Mouse (Mus musculus) forebrain, embryonic 11.5 days (tissue): ENCODE data around the gene Fam98c. TPM values are rescaled to one million over a fixed set of nuclear protein-coding genes. Genes with fewer than 3 reads are reported as not detected.
"Not testable (repeated sequence)": the region's sequence is repeated elsewhere in the genome, so short reads cannot be mapped to it uniquely, and the experiment has no call there.

Experiments
- ATAC-seq: fragments of 200-750 bp; cut with Nextera tagmentation; replicated peaks from 2 replicates; pipeline ENCODE4 v1.8.0; 2017; ENCODE audit warnings: moderate TSS enrichment; ENCODE audit not compliant: low FRiP score
- DNase-seq: peaks from one replicate; pipeline ENCODE4 v3.0.0-alpha.2; 2017; ENCODE audit warnings: low spot score
- H3K27ac ChIP-seq: fragments of 300-500 bp; sonication (generic); 2 replicates; pipeline ENCODE4 v1.5.1; 2014; ENCODE audit warnings: low read depth, low read length
- H3K27me3 ChIP-seq: fragments of 300-500 bp; sonication (generic); 2 replicates; pipeline ENCODE4 v1.6.1; 2014; ENCODE audit warnings: mild to moderate bottlenecking, low read length, mixed read lengths; ENCODE audit not compliant: control insufficient read depth, insufficient read depth
- H3K36me3 ChIP-seq: fragments of 300-500 bp; sonication (generic); 2 replicates; pipeline ENCODE4 v1.6.1; 2014; ENCODE audit warnings: mild to moderate bottlenecking, low read length, moderate library complexity, mixed read lengths; ENCODE audit not compliant: control insufficient read depth, insufficient read depth
- H3K4me1 ChIP-seq: fragments of 300-500 bp; sonication (generic); replicated peaks from 2 replicates; pipeline ENCODE4 v1.6.1; 2014; ENCODE audit warnings: low read length, mixed read lengths; ENCODE audit not compliant: control insufficient read depth, insufficient read depth
- H3K4me2 ChIP-seq: fragments of 300-500 bp; sonication (generic); 2 replicates; pipeline ENCODE4 v1.6.1; 2014; ENCODE audit warnings: low read depth, mild to moderate bottlenecking, low read length, moderate library complexity, mixed read lengths; ENCODE audit not compliant: severe bottlenecking
- H3K4me3 ChIP-seq: fragments of 300-500 bp; sonication (generic); 2 replicates; pipeline ENCODE4 v1.5.1; 2014; ENCODE audit warnings: low read depth, low read length
- H3K9ac ChIP-seq: fragments of 300-500 bp; sonication (generic); 2 replicates; pipeline ENCODE4 v1.6.1; 2014; ENCODE audit warnings: low read length
- H3K9me3 ChIP-seq: fragments of 300-500 bp; sonication (generic); 2 replicates; pipeline ENCODE4 v1.6.1; 2016; ENCODE audit warnings: low read length, mixed read lengths; ENCODE audit not compliant: control insufficient read depth
- WGBS: fragments of 180-500 bp; shearing (Covaris S2); extraction: QIAGEN DNeasy Blood & Tissue Kit; methylation state at CpG from one replicate; pipeline ENCODE4 v1.1.7; 2014; 5-methylcytosine and 5-hydroxymethylcytosine counted together
- polyA plus RNA-seq: library from polyadenylated mRNA; unstranded; fragments of >200 nt; fragmentation: Nextera tagmentation; extraction: Ambion mirVana; gene quantifications from 2 replicates; pipeline ENCODE4 v1.2.1, GENCODE M21; 2014

Fam98c gene
- polyA plus RNA-seq, 1 experiment from 2014 or later = 12.6 TPM

- DNase-seq (no peak), ATAC-seq (no peak)
- Histone ChIP-seq H3K27me3 (no peaks in the 10 kb centered on the region), H3K4me2 (no peak overlapping the region), H3K4me1 (no peaks in the 10 kb centered on the region), H3K9me3 (no peaks in the 10 kb centered on the region), H3K9ac (no peak overlapping the region), H3K36me3 (no peaks in the 10 kb centered on the region), H3K4me3 (no peak overlapping the region), H3K27ac (no peak overlapping the region)
- 90% methylated on average over 7 of the region's 7 CpGs for WGBS
These were observed 9.2 kb downstream of the Fam98c start for GRCm38 (mm10) chr7:29146625-29147367.

GRCm38 (mm10) chr7:29144006-29144405 lies 12.0 kb downstream of the Fam98c start:
- no peak overlapping the region for H3K4me2 ChIP-seq
- DNase-seq (no peak), ATAC-seq (no peak)
- H3K27me3 ChIP-seq = no peaks in the 10 kb centered on the region
- WGBS = 91% methylated on average over 4 of the region's 4 CpGs
- H3K9me3 ChIP-seq = no peaks in the 10 kb centered on the region
- H3K27ac ChIP-seq = no peak overlapping the region
- H3K9ac ChIP-seq = no peak overlapping the region
- H3K4me3 ChIP-seq = no peak overlapping the region
- no peaks in the 10 kb centered on the region for H3K36me3 ChIP-seq
- no peaks in the 10 kb centered on the region for H3K4me1 ChIP-seq

GRCm38 (mm10) chr7:29141416-29141815 lies 14.6 kb downstream of the Fam98c start:
- Histone ChIP-seq H3K4me3 (no peak overlapping the region), H3K4me2 (no peak overlapping the region), H3K27me3 (no peaks in the 10 kb centered on the region), H3K9me3 (no peaks in the 10 kb centered on the region), H3K9ac (no peak overlapping the region; the same call in 1 of the 2 replicates), H3K36me3 (no peaks in the 10 kb centered on the region), H3K27ac (no peak overlapping the region), H3K4me1 (no peaks in the 10 kb centered on the region)
- ATAC-seq = no peak
- no peak for DNase-seq
- 85% methylated on average over 8 of the region's 8 CpGs for WGBS

- H3K4me3 ChIP-seq, ATAC-seq, H3K27me3 ChIP-seq, H3K4me1 ChIP-seq, H3K27ac ChIP-seq, H3K36me3 ChIP-seq, H3K4me2 ChIP-seq, H3K9me3 ChIP-seq, H3K9ac ChIP-seq, DNase-seq: not testable (repeated sequence)
- WGBS = 94% methylated on average over 3 of the region's 4 CpGs
These were observed 16.8 kb downstream of the Fam98c start for GRCm38 (mm10) chr7:29139237-29139636.

- no peak for DNase-seq
- H3K4me1 ChIP-seq = no peaks in the 10 kb centered on the region
- no peaks in the 10 kb centered on the region for H3K36me3 ChIP-seq
- no peak for ATAC-seq
- H3K27me3 ChIP-seq = peaks cover 2% of the 10 kb centered on the region
- no peak overlapping the region for H3K9ac ChIP-seq
- WGBS = 42% methylated on average over 16 of the region's 16 CpGs
- H3K9me3 ChIP-seq = no peaks in the 10 kb centered on the region
- H3K27ac ChIP-seq = no peak overlapping the region
- no peak overlapping the region for H3K4me3 ChIP-seq
- no peak overlapping the region for H3K4me2 ChIP-seq
These were observed 18.6 kb downstream of the Fam98c start for GRCm38 (mm10) chr7:29137429-29137828.

- under 1% methylated on average over 16 of the region's 20 CpGs for WGBS
- Histone ChIP-seq H3K4me2 (peak within 1 kb of the TSS; percentile 55), H3K4me1 (no peaks in the 10 kb centered on the region), H3K36me3 (no peaks in the 10 kb centered on the region), H3K27ac (no peak within 1 kb of the TSS), H3K27me3 (peaks cover 2% of the 10 kb centered on the region), H3K9ac (peak within 1 kb of the TSS; percentile 5; the same call in 1 of the 2 replicates), H3K4me3 (peak within 1 kb of the TSS; percentile 20), H3K9me3 (no peaks in the 10 kb centered on the region)
- peak; percentile 69 for DNase-seq
- ATAC-seq = peak; percentile 46; the same call in 1 of the 2 replicates
These were observed 21.2 kb downstream of the Fam98c start, which contains the start of gene Rasgrp4 for GRCm38 (mm10) chr7:29134693-29135386. TSS of gene Rasgrp4 (plus strand) at chr7:29134851.

- WGBS = 6% methylated on average over 4 of the region's 4 CpGs
- peak overlapping the region; percentile 55 for H3K4me2 ChIP-seq
- no peaks in the 10 kb centered on the region for H3K9me3 ChIP-seq
- no peaks in the 10 kb centered on the region for H3K36me3 ChIP-seq
- no peaks in the 10 kb centered on the region for H3K4me1 ChIP-seq
- ATAC-seq (no peak), DNase-seq (no peak)
- no peak overlapping the region; the same call in 1 of the 2 replicates for H3K9ac ChIP-seq
- H3K27ac ChIP-seq = no peak overlapping the region
- peak overlapping the region; percentile 20; the same call in 1 of the 2 replicates for H3K4me3 ChIP-seq
- peaks cover 2% of the 10 kb centered on the region for H3K27me3 ChIP-seq
These were observed 21.8 kb downstream of the Fam98c start for GRCm38 (mm10) chr7:29134230-29134629.

GRCm38 (mm10) chr7:29128725-29129124 lies 27.3 kb downstream of the Fam98c start:
- no peaks in the 10 kb centered on the region for H3K27me3 ChIP-seq
- H3K9ac ChIP-seq = no peak overlapping the region
- 58% methylated on average over 2 of the region's 2 CpGs for WGBS
- H3K27ac ChIP-seq = no peak overlapping the region
- no peaks in the 10 kb centered on the region for H3K36me3 ChIP-seq
- H3K9me3 ChIP-seq = no peaks in the 10 kb centered on the region
- H3K4me3 ChIP-seq = no peak overlapping the region
- no peak for ATAC-seq
- no peak overlapping the region for H3K4me2 ChIP-seq
- no peak for DNase-seq
- peaks cover 6% of the 10 kb centered on the region; the same call in 1 of the 2 replicates for H3K4me1 ChIP-seq
